Mouse (Mus musculus) spleen, postnatal 4 days (tissue): Measurements from ENCODE around the gene Ttyh3.
A peak's percentile ranks its signal among the peaks of the same experiment; 100 is the strongest.
"Not testable (repeated sequence)": the region's sequence is repeated elsewhere in the genome, so short reads cannot be mapped to it uniquely, and the experiment has no call there.

Experiments
- DNase-seq, 2 experiments: peaks; one replicate each; pipeline ENCODE4 v3.0.0; 2022; ENCODE audit warnings: low spot score in 2 of 2

Ttyh3 gene

DNA sequence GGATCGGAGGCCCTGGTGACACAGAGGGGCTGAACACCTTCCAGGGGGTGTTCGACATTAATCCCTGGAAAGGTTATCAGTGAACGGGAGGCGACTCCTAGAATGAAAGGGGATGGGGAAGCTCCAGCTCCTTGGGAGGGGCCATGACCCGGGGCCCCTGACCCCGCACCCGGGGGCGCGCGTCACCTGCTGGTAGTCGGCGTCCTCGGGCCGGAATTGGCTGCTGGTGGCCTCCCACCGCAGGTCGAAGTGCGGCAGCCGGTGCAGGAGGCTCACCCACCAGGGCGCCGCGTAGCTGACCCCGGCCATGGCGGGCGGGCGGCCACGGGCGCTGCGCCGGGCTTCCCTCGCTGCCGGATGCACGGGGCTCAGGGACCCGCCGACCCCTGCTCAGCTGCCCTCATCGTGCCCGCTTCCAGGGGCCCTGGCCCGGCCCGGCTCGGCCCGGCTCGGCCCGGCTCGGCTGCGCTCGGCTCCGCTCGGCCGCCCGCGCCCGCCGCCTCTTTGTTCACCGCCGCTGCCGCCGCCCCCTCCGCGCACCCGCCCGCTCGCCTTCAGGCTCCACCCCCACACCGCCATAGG, at the start of gene Ttyh3:
TSS of gene Ttyh3 (minus strand) at position 513 of the 582 bp plus-strand sequence.
- DNase-seq, result no peak

DNA sequence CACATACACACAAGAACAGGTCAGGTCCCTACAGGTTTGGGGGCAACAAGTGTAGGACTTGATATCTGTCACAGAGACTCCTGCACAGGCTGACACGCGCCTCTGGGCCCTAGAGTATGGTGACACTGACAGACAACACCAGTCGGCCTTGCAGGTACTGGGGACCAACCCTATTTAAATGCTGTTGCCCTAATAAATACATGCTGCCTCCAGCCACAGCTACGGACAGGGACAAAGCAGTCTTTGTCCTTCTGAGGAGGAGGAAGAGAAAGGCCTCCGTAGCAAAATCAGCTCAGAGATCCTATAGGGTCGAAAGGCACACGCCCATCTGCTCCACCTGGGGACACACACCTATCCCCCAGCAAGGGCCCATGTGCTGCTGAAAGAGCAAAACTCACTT, 47.2 kb upstream of the Ttyh3 start:
- no peak for DNase-seq

DNA sequence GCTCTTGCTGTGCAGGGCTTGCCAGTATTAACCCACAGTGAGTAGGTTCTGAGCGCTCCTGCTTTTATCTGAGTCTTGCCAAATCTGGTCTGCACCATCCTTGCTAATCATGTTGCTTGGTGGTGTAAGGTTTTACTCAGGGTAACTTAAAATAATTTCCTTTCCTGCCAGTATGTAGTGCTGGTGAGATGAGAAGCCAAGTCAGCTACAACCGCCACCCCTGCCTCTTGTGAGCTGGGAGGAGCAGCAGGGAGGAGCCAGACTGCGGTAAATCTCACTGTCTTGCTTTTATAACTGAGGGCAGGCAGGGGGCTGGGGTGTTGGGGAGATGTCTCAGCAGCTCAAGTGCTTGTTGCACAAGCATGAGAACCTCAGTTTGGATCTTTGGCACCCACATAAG, 39.6 kb upstream of the Ttyh3 start:
- no peak for DNase-seq

DNA sequence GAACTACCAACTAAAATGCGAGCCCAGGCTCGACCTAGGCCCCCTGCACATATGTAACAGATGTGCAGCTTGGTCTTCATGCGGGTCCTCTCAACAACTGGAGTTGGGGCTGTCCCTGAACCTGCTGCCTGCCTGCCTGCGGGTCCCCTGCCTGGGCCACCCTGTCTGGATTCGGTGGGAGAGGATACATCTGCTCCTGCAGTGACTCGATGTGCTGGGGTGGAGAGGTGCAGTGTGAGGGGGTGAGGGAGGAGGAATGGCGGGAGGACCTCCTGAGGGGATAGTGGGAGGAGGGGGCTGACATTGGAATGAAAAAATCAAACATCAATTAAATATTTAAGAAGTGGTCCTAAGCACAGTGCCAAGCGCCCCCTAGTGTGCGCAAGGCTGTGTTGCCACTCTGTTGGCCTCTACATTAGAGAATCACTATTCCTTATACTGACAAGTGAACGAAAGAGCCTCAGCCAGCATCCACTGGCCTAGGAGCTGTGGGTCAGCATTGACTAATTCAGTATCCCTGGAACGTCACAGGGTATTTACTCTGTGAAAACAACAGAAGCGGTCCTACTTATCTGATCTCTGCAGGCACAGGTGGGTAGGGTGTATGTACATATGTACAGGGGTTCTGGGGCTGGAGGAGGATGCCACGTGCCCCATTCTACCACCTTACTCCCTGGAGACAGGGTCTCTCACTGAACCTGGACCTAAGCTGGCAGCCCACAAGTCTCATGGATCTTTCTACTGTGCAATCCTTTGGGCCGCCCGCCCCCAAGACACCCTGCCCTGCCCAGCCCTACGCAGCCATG, 35.7 kb upstream of the Ttyh3 start:
- peak in 1 of 2 experiments; percentile 76 for DNase-seq

DNA sequence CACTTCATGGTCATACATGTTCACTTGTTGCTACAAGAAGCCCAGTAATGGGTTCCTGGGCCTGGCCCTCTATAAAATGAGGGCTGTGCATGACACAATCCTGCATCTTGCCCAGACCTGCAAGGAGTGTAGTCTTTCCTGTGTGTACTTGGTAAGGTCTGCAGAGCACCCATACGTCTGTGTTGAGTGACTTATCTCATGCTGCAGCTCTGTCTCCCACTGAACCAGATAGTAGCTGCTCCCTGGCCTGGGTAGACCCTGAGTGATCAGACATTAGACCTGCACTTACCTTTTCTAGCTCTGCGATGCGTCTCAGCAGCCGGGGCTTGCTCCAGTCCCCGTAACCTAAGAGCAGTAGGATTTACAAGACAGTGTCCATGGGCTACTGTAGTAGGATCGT, 33.3 kb upstream of the Ttyh3 start:
- DNase-seq, result no peak

DNA sequence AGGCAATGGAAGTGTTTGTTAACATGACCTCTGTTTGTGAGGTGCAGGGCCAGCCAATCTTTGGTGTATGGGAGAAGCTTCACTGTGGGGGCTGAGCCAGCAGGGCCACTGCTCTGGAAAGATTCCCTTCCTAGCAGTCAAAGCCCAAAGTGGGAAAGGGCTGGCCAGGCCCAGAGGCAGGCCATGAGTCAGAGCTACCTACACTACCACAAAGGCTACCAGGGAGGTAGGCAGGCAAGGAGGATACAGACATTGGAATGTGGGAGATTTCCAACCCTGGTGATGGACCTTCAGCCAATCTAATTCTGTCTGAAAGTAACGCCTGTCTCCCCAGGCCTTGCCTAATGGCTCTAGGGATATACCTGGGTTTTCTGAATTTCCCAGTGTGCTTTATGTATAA, 32.1 kb upstream of the Ttyh3 start:
- no peak for DNase-seq

DNA sequence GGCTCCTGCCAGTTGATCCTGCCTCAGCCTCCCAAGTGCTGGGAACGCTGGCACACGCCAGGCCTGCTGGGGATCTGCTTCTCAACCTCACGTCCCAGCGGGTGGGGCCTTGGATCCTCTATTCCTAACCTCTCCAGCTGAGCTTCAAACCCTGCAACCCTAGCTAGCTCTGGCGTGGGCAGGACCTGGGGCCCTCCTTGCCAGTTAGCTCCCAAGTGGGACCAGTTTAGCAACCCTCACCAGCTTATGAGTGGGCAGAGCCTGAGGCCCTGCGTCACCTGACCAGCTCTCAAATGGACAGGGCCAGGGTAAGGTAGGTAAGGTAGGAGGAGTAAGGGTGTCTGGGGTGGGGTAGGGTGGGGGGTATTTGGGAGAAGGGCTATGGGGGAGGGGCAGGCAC, 31.2 kb upstream of the Ttyh3 start:
- DNase-seq, result no peak

DNA sequence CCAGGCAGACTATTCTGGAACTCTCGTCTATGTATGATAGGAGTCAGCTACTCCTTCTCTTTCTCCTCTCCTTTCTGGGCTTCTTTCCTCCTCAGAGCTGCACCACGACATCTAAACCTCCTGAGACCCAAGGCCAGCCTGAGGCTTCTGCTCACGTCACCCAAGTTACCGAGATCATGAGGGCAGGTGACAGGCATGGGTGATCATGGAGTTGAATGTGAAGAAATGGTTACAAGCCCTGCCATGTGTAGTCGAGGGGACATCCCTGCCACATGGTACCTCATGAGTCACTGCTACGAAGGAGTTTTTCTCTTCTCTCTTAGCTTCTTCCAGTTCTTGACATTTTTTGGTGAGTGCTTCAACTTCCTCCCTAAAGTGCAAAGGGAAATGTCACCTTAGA, 28.3 kb upstream of the Ttyh3 start:
- DNase-seq, result no peak

DNA sequence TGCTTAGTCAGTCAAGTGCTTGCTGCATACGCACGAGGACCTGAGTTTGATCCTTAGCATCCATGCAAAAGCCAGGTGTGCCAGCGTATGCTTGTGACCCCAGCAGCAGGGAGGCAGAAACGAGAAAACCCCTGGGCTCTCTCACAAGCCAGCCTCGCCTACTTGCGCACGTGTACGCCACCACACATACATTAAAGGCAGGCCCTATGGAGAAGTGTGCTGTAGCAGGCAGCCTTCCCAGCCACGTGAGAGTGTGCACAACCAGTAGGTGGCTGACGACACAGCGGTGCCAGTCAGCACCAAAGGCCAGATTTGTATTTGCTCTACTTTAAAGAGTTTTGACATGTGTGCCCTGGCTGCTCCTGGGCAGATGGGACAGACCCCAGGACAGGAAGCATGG, 26.8 kb upstream of the Ttyh3 start:
- DNase-seq, result no peak

DNA sequence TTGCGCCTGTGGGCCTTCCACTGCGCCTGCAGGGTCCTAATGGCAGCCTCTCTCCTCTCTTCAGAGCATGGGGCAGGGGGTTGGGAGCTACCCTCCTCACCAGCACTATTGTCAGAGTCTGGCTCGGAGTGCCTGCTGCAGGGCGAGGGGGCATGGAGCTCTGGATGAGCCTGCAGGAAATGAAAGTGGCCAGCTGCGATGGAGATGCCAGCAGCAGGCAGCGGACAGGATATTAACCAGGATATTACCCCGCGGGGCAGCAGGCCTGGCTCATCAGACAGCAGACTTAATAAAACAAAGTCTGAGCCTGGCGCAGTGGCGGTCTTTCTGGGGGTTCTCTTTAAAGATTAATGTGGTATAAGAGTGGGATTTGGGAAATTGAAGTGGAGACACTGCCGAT, 26.2 kb upstream of the Ttyh3 start:
- DNase-seq, result no peak

DNA sequence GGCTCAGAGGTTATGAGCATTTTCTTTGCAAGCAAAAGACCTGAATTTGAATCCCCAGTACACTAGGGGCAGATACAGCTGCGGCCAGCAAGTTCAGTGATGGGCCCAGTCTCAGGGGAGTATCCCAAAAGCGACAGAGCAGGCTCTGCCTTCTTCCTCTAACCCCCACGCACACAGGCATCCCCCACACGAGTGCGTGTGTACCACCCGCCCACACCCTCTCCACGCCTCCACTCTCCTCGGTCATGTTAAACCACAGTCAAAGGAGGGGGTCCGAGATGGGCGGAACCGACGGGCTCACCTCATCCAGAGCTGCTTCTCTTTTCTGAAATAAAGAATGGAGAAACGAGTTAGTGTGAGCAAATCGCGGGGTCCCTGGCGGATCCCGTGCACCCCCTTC, 25.2 kb upstream of the Ttyh3 start:
- DNase-seq, result no peak

DNA sequence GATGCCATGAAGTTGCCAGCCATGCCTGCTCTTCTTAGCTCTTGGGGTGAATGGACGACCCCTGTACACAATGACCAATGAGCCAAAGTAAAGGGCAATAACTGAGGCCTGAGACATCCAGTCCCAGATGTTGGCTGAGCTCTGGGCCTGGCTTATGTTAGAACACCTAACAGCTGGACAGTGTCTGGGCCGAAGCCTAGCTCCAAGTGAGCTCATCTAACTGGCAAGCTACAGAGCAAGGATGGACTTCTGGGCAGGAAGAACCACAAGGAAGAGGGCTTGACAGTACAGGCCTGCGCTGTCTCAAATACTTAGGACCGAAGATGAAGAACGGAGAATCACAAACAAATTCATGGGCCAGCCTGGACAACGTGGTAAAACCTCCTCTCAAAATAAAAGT, 23.8 kb upstream of the Ttyh3 start:
- not testable (repeated sequence) for DNase-seq

DNA sequence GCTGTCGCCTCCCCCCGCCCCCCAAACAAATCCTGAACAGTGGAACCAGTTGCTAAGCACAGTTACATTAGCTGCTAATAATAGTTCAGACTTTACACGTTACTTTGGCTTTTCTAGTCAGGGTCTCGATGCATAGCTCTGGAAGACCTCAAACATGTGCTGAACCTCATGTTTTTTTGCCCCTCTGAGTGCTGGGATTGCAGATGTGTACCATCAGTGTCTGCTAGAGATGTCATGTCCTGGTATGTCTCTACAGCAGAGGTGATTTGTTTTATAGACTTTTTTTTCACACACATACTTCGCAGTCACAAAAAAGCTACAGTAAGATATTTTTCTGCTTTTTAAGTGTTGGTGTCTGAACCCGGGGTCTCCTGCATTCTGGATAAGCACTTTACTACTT, 23.3 kb upstream of the Ttyh3 start:
- no peak for DNase-seq

DNA sequence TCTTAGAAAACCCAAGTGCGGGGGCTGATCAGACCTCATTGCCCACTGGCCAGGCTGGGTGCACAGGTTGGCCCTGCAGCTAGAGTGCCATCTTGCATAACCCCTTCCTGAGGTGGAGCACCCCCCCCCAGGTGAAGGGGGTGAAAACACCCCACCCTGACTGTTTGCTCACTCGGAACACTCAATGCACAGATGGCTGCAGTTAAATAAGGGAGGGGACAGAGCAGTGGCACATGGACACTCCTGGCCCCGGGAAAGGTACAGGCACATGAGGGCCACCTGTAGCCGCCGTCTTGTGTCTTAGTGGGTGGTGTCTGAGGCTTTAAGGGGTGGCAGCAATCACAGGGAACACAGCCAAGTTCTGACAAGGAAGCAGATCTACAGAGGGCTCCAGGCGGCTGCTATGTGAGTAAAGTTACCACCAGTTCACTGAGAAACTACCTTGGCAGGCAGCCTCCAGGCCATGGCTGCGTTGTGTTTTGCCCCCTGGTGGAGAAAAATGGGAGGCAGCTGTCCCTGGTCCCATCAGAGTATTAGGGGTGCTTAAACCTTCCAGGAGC, 14.9 kb upstream of the Ttyh3 start:
- peak; percentile 77 to 88 for DNase-seq

DNA sequence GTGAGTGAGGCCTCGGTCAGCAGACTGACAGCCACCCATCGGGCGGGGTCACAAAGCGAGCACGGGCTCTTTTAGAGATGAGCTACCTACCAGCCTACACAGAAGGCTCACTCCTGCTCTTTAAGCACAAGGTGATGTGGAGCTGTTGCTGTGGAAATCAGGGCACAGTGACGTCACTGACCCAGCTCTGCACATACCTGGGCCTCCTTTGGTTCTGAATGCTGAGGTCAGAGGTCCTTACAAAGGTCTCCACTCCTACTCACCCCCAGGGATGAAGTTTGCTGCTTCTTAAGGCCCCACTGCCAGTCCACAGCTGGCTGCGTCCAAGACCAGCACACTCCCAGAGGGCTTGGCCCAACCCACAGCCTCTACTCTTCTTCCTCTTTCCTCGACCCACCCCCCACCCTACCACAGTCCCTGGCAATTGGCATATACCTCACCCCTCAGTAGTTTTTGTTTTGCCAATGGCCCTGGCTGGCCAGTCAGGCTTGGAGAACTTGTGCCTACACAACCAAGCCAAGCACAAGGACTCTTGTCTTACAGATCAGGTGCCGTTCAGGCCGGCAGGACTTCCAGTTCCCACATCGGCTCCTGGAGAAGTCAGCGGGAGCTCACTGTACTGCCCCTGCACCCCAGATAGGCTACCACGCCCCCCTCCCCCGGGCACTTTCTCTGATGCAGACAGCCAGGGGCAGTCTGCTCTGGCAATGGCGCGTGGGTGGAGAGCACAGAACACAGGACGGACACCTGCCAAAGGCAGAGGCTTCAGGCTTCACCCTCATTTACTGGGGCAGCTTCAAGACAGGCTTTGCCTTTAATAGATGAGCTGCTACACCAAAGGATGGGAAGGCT, 14.1 kb upstream of the Ttyh3 start:
- peak; percentile 39 to 71 for DNase-seq

DNA sequence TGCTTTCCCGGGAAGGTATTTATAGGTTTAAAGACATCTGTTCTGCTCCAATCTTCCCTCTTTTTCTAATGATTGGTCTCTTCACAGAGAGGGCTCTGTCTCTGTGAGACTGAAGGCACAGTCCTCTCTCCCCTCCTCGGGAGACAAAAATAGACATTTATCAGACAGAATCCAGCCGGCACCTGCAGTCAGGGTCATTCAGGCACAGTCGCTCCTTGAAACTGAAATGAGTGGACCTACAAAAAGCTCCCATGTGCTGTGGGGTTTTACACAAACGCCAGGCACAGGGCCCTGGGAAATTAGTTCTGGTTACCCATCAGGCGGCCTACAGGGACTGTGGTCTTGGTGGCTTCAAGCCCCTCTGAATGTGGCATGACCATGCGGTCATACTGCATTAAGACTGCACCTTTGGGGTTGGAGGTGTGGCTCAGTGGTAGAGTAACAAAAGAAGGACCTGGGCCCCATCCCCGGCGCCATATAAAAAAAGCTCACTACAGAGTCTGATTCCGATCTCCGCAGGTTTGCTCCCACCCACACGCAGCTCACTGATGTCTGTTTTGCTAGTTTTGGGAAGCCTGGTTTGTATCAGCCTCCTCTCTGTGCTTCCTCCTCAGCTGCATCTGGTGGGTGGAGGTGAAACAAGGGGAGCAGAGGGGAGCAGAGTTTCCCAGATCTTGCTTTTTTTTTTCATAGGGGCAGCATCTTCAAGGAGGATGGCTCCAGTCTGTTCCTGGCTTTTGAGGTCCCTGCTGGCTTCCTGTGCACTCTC, 13.2 kb upstream of the Ttyh3 start:
- DNase-seq, result no peak

DNA sequence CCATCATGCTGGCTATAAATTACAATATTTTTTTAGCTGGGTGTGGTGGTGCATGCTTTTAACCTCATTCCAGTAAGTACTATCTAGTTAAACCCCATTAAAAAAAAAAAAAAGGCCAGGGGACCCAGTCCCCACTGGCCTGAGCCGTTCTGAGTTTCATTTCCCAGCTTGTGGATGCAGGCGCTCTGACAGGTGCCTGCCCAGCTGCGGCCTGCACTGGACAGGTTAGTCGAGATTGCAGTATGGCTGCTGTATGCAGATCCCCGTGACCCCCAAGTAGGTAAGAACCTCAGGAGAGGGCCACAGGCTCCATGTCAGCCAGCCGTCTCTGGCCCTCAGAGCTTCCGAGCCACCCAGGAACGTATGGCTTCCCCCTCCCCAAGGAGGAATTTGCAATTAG, 12.6 kb upstream of the Ttyh3 start:
- DNase-seq, result no peak

DNA sequence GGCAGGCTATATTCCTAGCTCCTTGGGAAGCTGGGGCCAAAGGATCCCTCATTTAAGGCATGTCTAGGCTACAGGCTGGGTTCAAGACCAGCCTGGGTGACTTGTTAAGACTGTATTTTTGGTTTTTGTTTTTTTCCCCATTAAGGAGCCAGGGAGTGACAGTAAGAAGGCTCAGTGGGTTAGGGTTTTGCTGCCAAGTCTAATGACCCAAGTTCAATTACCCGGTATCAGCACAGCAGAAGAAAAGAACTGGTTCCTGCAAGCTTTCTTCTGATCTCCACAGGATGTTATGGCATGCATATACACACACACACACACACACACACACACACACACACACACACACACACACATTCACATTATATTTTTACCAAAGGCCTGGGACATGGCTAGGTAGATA, 11.6 kb upstream of the Ttyh3 start:
- no peak for DNase-seq

DNA sequence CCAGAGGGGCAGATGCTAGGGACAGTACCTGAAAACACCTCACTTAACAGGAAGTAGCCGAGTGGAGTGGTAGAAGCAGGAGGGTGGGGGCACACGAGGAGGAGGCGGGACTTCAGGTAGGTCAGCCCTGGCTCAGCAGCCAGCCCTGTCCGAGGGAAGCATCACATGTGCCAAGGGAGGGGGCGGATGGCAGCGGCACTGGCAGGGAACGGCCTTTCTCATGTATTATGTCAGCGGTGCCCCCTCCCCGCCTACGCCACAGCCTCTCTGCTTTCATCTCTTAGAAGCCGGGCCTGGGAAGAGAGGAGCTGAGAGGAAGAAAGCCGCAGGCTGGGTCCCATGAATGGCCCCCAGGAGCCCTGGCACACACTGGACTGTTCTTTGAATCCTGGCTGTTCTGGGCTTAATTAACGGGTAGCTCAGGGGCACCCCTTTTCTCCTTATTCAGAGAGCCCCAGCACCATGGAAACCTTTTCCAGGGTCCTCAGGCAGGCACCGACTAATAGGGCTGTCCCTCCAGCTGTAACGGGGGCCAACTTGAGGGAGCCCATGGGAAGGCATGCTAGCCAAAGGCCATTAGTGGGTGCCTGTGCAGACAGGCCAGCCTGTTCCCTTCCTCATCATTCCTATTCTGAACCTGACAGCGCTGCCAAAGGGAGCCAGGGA, 10.9 kb upstream of the Ttyh3 start:
- DNase-seq, result no peak

DNA sequence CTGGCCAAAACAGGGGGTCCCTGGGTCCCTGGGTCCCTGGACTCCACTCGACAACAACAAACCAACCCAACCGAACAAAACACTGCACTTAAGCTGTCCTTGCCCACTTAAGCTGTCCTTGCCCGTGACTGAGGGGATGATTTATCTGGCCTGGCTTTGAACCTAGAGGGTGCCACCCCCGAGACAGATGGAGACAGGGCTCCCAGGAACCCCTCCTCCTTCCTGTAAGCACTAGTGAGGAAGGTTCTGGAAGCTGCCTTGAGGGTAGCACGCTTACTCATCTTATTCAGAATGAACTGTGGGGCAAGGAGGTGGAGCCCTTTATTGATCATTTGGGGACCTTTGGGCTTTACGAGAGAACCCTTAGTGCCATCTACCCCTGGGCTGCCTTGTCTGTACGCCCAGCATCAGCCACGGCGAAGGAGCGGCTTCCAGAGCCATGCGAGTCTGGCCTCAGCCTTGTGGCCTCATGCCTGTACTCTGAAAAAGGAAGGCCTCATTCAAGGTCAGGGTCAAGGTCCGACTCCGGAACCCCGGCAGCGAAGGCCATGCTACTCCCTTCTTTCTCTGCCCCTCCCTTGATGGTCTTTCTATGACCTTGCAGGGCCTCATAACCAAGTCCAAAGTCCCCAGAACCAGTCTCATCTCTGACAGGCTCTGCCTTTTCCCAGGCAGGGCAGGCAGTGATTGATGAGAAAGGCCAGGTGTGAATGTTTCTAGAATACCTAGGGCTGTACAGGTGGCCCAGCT, 5.4 kb upstream of the Ttyh3 start:
- DNase-seq, result no peak
